Mouse (Mus musculus) heart, adult 2 months (tissue): ENCODE results near the gene Tbc1d19. TPM values are rescaled to one million over a fixed set of nuclear protein-coding genes. Genes with fewer than 3 reads are reported as not detected.

Source experiments
- DNase-seq, 2 experiments: peaks; one replicate each; pipeline ENCODE4 v3.0.0; 2021
- H3K27ac ChIP-seq: fragments of 200-600 bp; 2 replicates; pipeline ENCODE4 v1.8.1; 2022
- H3K27me3 ChIP-seq: fragments of 200-500 bp; 2 replicates; pipeline ENCODE4 v1.6.1; 2012; ENCODE audit warnings: mild to moderate bottlenecking, low read length, inconsistent platforms, mixed read lengths; ENCODE audit not compliant: control insufficient read depth, insufficient read depth
- H3K36me3 ChIP-seq: fragments of 200-500 bp; 2 replicates; pipeline ENCODE4 v1.6.1; 2012; ENCODE audit warnings: low read length, inconsistent platforms; ENCODE audit not compliant: control insufficient read depth, insufficient read depth
- H3K4me1 ChIP-seq: fragments of 200-500 bp; 2 replicates; pipeline ENCODE4 v1.6.1; 2011; ENCODE audit warnings: low read length; ENCODE audit not compliant: control insufficient read depth, insufficient read depth
- H3K4me3 ChIP-seq: fragments of 200-600 bp; 2 replicates; pipeline ENCODE4 v1.8.1; 2022
- H3K79me2 ChIP-seq: fragments of 200-500 bp; replicated peaks from 2 replicates; pipeline ENCODE4 v1.6.1; 2012; ENCODE audit warnings: mild to moderate bottlenecking, inconsistent platforms, low read length, moderate library complexity, mixed read lengths; ENCODE audit not compliant: control insufficient read depth, insufficient read depth
- H3K9ac ChIP-seq: fragments of 200-500 bp; 2 replicates; pipeline ENCODE4 v1.6.1; 2012; ENCODE audit warnings: low read depth, mild to moderate bottlenecking, control low read depth, inconsistent platforms, low read length, mixed read lengths
- CTCF ChIP-seq: fragments of 200-600 bp; IDR thresholded peaks from 2 replicates; pipeline ENCODE4 v1.8.1; 2022; ENCODE audit warnings: antibody characterized with exemption, mild to moderate bottlenecking, moderate library complexity
- EP300 ChIP-seq: fragments of 200-500 bp; IDR thresholded peaks from 2 replicates; pipeline ENCODE4 v1.6.1; 2011; ENCODE audit warnings: low read depth, low read length, control low read depth; ENCODE audit not compliant: insufficient read depth
- POLR2A ChIP-seq: fragments of 200-500 bp; IDR thresholded peaks from 2 replicates; pipeline ENCODE4 v1.6.1; 2011; ENCODE audit warnings: mild to moderate bottlenecking, low read depth, low read length, control low read depth; ENCODE audit not compliant: insufficient read depth
- WGBS: fragments of 180-500 bp; shearing (Covaris S2); methylation state at CpG from one replicate; pipeline ENCODE4 v1.1.7; 2018; 5-methylcytosine and 5-hydroxymethylcytosine counted together
- intact Hi-C: fragments of 180-260 bp; cut with DNase I; formaldehyde crosslinking; loops from one replicate; pipeline ENCODE4 v1.15.1; 2025
- polyA plus RNA-seq: library from polyadenylated mRNA; depleted of rRNA; stranded (reverse); fragments of >200 nt; gene quantifications from 2 replicates; pipeline ENCODE4 v1.2.3, GENCODE M21; 2012
- total RNA-seq, 2 experiments: library from RNA; stranded (reverse); gene quantifications; 2 replicates each; pipeline ENCODE4 v1.2.3; 2021

Gene Tbc1d19
- total and polyA plus RNA-seq, 3 experiments, result 10.0 to 18.4 (median 16.7) TPM

GRCm38 (mm10) chr5:53801379-53801778, 8.0 kb upstream of the Tbc1d19 start:
- H3K4me1 ChIP-seq, result no peaks in the 10 kb centered on the region
- no peaks in the 10 kb centered on the region for H3K27me3 ChIP-seq
- H3K9ac ChIP-seq, result no peak overlapping the region
- no peaks in the 10 kb centered on the region for H3K36me3 ChIP-seq
- H3K4me3 ChIP-seq, result no peak overlapping the region
- H3K27ac ChIP-seq, result no peak overlapping the region
- intact Hi-C loops, result no loop called here
- no peak for DNase-seq
- no peaks in the 10 kb centered on the region for H3K79me2 ChIP-seq
- 57% methylated on average over 2 of the region's 2 CpGs for WGBS
- TF ChIP-seq EP300 (no peak), CTCF (no peak), POLR2A (no peak)

DNA sequence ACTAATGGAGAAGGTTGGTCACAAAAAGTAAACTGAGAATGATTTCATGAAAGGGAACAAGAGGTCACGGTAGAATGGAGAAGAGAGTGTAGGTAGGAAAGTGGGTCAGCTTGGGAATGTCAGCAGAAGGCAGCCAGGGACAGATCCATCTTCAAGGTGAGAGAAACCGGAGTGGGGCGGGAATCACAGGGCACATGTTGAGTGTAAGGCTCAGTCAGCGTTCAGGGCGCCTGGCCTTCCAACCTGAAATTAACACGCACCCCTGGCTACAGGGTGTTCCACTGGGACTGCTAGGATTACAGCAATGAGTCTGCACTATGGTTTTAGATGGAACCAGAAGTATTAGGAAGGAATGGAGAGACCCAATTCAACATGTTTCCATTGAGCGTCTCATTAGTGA, 10.3 kb downstream of the Tbc1d19 start:
- Histone ChIP-seq H3K4me1 (no peaks in the 10 kb centered on the region), H3K79me2 (peaks cover 2% of the 10 kb centered on the region; the same call in 1 of the 2 replicates), H3K27me3 (no peaks in the 10 kb centered on the region), H3K4me3 (no peak overlapping the region), H3K9ac (no peak overlapping the region), H3K36me3 (no peaks in the 10 kb centered on the region), H3K27ac (no peak overlapping the region)
- TF ChIP-seq CTCF (no peak), EP300 (no peak), POLR2A (no peak)
- WGBS, result 95% methylated on average over 7 of the region's 7 CpGs
- intact Hi-C loops, result no loop called here
- DNase-seq, result no peak

DNA sequence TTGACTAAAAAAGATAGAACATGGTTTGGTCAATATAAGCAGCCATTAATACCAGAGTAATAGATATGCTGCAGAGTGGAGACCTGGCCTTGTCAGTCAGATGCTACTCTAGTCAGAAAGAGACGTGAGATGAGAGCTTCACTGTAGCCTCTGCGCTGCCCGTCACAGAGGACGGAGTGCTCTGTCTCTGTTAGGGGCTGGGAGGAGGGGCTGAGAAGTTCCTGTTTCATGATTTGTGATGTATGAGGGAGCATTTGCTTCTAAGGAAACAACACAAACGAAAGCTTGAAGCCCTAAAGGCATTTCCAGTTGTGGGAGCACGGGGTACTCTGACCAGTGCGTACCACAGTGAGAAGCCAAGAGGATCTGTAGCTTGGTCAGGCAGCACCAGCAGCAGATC, 16.5 kb downstream of the Tbc1d19 start:
- TF ChIP-seq POLR2A, result no peak
- no peak for TF ChIP-seq EP300
- no peak for TF ChIP-seq CTCF
- no peak for DNase-seq
- Histone ChIP-seq H3K79me2 (no peaks in the 10 kb centered on the region), H3K27me3 (no peaks in the 10 kb centered on the region), H3K27ac (no peak overlapping the region), H3K4me1 (no peaks in the 10 kb centered on the region; the same call in 1 of the 2 replicates), H3K9ac (no peak overlapping the region), H3K4me3 (no peak overlapping the region), H3K36me3 (no peaks in the 10 kb centered on the region)
- WGBS, result 83% methylated on average over 7 of the region's 7 CpGs
- intact Hi-C loops, result no loop called here

DNA sequence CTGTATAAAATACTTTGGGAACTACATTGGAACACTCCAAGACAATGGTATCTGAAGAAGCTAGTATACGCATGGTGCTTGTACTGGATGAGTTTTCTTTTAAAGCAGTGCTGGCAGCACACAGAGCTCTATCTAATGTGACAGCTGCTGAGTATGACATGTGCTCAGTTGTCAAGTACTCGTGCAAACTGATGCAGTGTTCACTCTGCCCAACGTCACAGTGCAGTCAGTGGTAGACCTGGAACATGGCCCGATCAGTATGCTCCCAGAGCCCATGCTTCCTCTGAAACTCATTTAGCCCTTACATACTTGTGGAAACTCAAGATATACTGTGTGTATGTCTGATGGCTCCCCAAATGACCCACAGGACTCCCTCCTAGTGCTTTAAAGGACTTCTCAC, 25.1 kb downstream of the Tbc1d19 start:
- no peak for TF ChIP-seq CTCF
- TF ChIP-seq POLR2A, result no peak
- no peak for TF ChIP-seq EP300
- Histone ChIP-seq H3K9ac (no peak overlapping the region), H3K4me3 (no peak overlapping the region), H3K27ac (no peak overlapping the region), H3K4me1 (no peaks in the 10 kb centered on the region; the same call in 1 of the 2 replicates), H3K79me2 (no peaks in the 10 kb centered on the region), H3K27me3 (no peaks in the 10 kb centered on the region), H3K36me3 (peaks cover 2% of the 10 kb centered on the region; the same call in 1 of the 2 replicates)
- intact Hi-C loops, result no loop called here
- no peak for DNase-seq
- WGBS, result 60% methylated on average over 4 of the region's 4 CpGs

- Histone ChIP-seq H3K9ac (no peak overlapping the region), H3K4me3 (no peak overlapping the region), H3K4me1 (no peaks in the 10 kb centered on the region), H3K27me3 (no peaks in the 10 kb centered on the region), H3K36me3 (no peaks in the 10 kb centered on the region), H3K27ac (no peak overlapping the region), H3K79me2 (no peaks in the 10 kb centered on the region)
- intact Hi-C loops, result no loop called here
- TF ChIP-seq CTCF (no peak), POLR2A (no peak), EP300 (no peak)
- no peak for DNase-seq
- WGBS, result 90% methylated on average over 5 of the region's 5 CpGs
These were observed 31.9 kb downstream of the Tbc1d19 start for GRCm38 (mm10) chr5:53841256-53841655.

GRCm38 (mm10) chr5:53848294-53848942, 39.0 kb downstream of the Tbc1d19 start:
- no peaks in the 10 kb centered on the region for H3K79me2 ChIP-seq
- intact Hi-C loops, result no loop called here
- H3K27me3 ChIP-seq, result no peaks in the 10 kb centered on the region
- H3K4me3 ChIP-seq, result no peak overlapping the region
- TF ChIP-seq CTCF (no peak), EP300 (no peak), POLR2A (no peak)
- H3K4me1 ChIP-seq, result no peaks in the 10 kb centered on the region
- no peak overlapping the region for H3K27ac ChIP-seq
- WGBS, result 40% methylated on average over 2 of the region's 2 CpGs
- no peak overlapping the region for H3K9ac ChIP-seq
- no peaks in the 10 kb centered on the region for H3K36me3 ChIP-seq
- DNase-seq, result no peak
